Mouse (Mus musculus): Measurements from ENCODE around the gene Milr1. TPM values are rescaled to one million over a fixed set of nuclear protein-coding genes. Genes with fewer than 3 reads are reported as not detected.

The Milr1 gene
- polyA plus RNA-seq (2015; fragmentation: Nextera tagmentation; extraction: Ambion mirVana), result 2.0 TPM in 2 replicates

DNA sequence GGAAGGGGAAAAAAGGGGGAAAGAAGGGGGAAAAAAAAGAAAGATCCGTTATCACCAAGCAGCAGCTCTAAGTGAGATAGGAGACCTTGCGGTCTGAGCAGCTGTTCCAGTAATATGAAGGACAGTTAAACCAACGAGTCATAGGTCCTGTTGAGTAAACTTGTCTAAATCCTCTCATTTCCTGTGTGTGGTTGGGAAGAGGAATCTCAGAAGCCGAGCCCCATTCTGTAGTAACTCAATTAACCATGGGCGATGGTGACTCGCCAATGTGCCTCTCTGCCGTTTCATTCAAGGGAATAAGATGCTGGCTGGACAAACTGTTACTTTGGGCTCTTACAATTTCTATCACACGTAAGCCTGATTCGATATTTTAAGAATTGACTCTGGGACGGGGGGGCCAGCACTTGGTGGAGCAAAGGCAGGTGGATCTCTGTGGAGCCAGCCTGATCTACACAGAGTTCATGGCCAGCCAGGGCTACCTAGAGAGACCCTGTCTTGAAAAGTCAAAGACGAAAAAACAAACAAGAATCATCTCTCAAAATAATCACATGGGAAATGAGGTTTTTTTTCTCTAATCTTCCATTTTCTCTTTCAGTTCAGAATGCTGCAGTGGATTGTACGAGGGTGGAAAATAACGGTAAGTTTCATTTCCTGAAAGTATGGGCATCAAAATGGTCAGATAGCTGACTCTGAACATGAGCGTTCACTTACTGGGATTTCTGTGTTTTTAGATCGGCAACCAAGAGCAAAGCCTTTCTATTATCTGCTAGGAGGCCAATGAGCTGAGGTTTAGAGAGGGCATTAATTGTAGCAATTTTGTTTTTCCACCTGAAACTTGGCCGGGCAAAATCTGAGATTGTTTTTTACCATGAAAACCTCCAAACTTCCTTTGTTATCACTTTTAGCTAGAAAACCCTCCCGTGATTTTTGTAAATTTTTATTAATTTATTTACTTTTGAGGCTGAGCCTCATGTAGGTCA, at the start of gene Milr1:
Milr1 (plus strand) TSS at position 188 of the 980 bp plus-strand sequence.
- Histone ChIP-seq H3K36me3 (no peaks in the 10 kb centered on the region), H3K27me3 (replicated peaks) (no peaks in the 10 kb centered on the region), H3K4me2 (replicated peaks) (no peak within 1 kb of the TSS), H3K4me1 (replicated peaks) (no peaks in the 10 kb centered on the region), H3K9me3 (no peaks in the 10 kb centered on the region), H3K27ac (no peak within 1 kb of the TSS), H3K9ac (no peak within 1 kb of the TSS), H3K4me3 (replicated peaks) (no peak within 1 kb of the TSS)
- no peak for ATAC-seq
- WGBS, result 72% methylated on average over 17 of the region's 17 CpGs

GRCm38 (mm10) chr11:106701589-106701988, 49.4 kb upstream of the Milr1 start:
- Histone ChIP-seq H3K4me3 (replicated peaks) (no peak overlapping the region), H3K27me3 (replicated peaks) (no peaks in the 10 kb centered on the region), H3K4me2 (replicated peaks) (no peak overlapping the region), H3K9ac (no peak overlapping the region), H3K9me3 (no peaks in the 10 kb centered on the region), H3K36me3 (no peaks in the 10 kb centered on the region), H3K4me1 (replicated peaks) (no peaks in the 10 kb centered on the region), H3K27ac (no peak overlapping the region)
- 75% methylated on average over 9 of the region's 9 CpGs for WGBS
- ATAC-seq, result no peak

DNA sequence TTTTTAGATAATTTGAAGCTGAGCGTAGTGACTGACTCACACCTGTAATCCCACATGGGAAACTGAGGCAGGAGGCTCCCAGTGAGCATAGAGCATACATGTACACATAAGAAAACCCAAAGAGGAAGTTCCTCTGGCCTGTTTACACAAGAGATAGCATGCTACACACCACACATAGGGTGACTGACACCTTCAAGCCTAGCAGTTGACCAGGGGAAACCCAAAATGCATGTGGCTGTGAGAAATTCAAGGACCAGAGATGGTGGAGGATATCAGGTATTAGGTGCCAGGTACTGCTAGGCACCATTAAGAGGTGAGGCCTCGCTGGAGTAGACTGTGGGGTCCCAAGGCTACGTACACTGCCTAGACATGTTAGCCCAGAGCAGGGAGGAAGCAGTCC, 48.4 kb upstream of the Milr1 start:
- ATAC-seq, result no peak

GRCm38 (mm10) chr11:106703931-106704330, 47.1 kb upstream of the Milr1 start:
- no peak for ATAC-seq
- no peaks in the 10 kb centered on the region for H3K9me3 ChIP-seq
- 90% methylated on average over 7 of the region's 7 CpGs for WGBS
- H3K27me3 ChIP-seq (replicated peaks), result no peaks in the 10 kb centered on the region
- H3K9ac ChIP-seq, result no peak overlapping the region
- H3K4me2 ChIP-seq (replicated peaks), result no peak overlapping the region
- no peak overlapping the region for H3K27ac ChIP-seq
- no peaks in the 10 kb centered on the region for H3K36me3 ChIP-seq
- H3K4me3 ChIP-seq (replicated peaks), result no peak overlapping the region
- peaks cover 3% of the 10 kb centered on the region; the same call in 1 of the 2 replicates for H3K4me1 ChIP-seq (replicated peaks)

More for the DNA sequence above, 48.4 kb upstream of the Milr1 start:
- H3K4me3 ChIP-seq (replicated peaks), result no peak overlapping the region
- no peak overlapping the region for H3K4me2 ChIP-seq (replicated peaks)
- no peak overlapping the region for H3K9ac ChIP-seq
- H3K27me3 ChIP-seq (replicated peaks), result no peaks in the 10 kb centered on the region
- WGBS, result 78% methylated on average over 3 of the region's 3 CpGs
- no peak overlapping the region for H3K27ac ChIP-seq
- H3K9me3 ChIP-seq, result no peaks in the 10 kb centered on the region
- H3K36me3 ChIP-seq, result no peaks in the 10 kb centered on the region
- H3K4me1 ChIP-seq (replicated peaks), result peaks cover 2% of the 10 kb centered on the region; the same call in 1 of the 2 replicates

GRCm38 (mm10) chr11:106704399-106705111, 46.5 kb upstream of the Milr1 start:
- Histone ChIP-seq H3K4me3 (replicated peaks) (no peak overlapping the region), H3K4me1 (replicated peaks) (peaks cover 7% of the 10 kb centered on the region; the same call in 1 of the 2 replicates), H3K36me3 (no peaks in the 10 kb centered on the region), H3K4me2 (replicated peaks) (no peak overlapping the region), H3K27me3 (replicated peaks) (no peaks in the 10 kb centered on the region), H3K9me3 (no peaks in the 10 kb centered on the region), H3K9ac (no peak overlapping the region), H3K27ac (no peak overlapping the region)
- no peak for ATAC-seq
- 62% methylated on average over 9 of the region's 9 CpGs for WGBS

- Histone ChIP-seq H3K4me1 (replicated peaks) (peaks cover 10% of the 10 kb centered on the region; the same call in 1 of the 2 replicates), H3K36me3 (no peaks in the 10 kb centered on the region), H3K4me2 (replicated peaks) (no peak overlapping the region), H3K27ac (no peak overlapping the region), H3K9me3 (no peaks in the 10 kb centered on the region), H3K9ac (no peak overlapping the region), H3K4me3 (replicated peaks) (no peak overlapping the region), H3K27me3 (replicated peaks) (no peaks in the 10 kb centered on the region)
- 47% methylated on average over 4 of the region's 4 CpGs for WGBS
- no peak for ATAC-seq
These were observed 44.8 kb upstream of the Milr1 start for GRCm38 (mm10) chr11:106706212-106706611.

DNA sequence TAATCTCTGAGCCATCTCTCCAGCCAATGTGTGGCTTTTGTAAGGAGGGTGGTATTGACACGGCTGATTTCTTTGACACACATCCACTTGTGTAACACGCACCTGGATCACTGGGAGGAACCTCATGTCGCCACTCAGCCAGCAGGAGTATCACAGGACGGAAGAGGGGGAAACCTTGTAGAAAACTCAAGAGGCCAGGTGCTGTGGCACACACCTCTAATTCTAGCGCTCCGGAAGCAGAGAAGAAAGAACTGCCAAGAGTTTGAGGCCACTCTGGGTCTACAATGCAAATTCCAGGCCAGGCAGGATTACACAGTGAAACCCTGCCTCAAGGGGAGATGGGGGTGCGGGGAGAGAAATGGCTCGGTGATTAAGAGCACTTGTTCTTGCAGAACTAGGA, 43.9 kb upstream of the Milr1 start:
- no peak overlapping the region for H3K27ac ChIP-seq
- H3K4me2 ChIP-seq (replicated peaks), result no peak overlapping the region
- H3K9me3 ChIP-seq, result no peaks in the 10 kb centered on the region
- no peak overlapping the region for H3K4me3 ChIP-seq (replicated peaks)
- peaks cover 10% of the 10 kb centered on the region; the same call in 1 of the 2 replicates for H3K4me1 ChIP-seq (replicated peaks)
- no peaks in the 10 kb centered on the region for H3K27me3 ChIP-seq (replicated peaks)
- no peak for ATAC-seq
- 80% methylated on average over 8 of the region's 8 CpGs for WGBS
- no peak overlapping the region for H3K9ac ChIP-seq
- no peaks in the 10 kb centered on the region for H3K36me3 ChIP-seq

DNA sequence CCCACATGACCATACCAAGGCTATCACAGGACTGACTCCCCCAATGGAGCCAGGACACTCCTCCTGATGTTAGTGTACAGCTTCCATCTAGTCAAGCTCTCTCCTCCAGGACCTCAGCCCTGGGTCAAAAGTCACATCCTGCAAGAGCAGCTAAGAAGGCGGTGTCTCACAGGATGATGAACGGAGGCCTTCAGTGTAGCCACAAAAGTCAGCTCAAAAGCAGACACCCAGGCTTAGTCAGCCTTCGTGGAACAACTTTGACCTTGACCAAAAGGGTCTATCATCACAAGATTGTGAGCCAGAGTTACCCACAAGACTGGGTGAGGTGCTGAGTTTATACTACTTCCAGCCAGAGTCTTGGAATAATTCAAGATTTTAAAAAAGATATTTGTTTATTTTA, 43.2 kb upstream of the Milr1 start:
- peaks cover 10% of the 10 kb centered on the region; the same call in 1 of the 2 replicates for H3K4me1 ChIP-seq (replicated peaks)
- H3K27ac ChIP-seq, result no peak overlapping the region
- no peaks in the 10 kb centered on the region for H3K36me3 ChIP-seq
- no peak overlapping the region for H3K9ac ChIP-seq
- H3K9me3 ChIP-seq, result no peaks in the 10 kb centered on the region
- H3K4me3 ChIP-seq (replicated peaks), result no peak overlapping the region
- 46% methylated on average over 3 of the region's 3 CpGs for WGBS
- no peaks in the 10 kb centered on the region for H3K27me3 ChIP-seq (replicated peaks)
- ATAC-seq, result no peak
- H3K4me2 ChIP-seq (replicated peaks), result no peak overlapping the region

DNA sequence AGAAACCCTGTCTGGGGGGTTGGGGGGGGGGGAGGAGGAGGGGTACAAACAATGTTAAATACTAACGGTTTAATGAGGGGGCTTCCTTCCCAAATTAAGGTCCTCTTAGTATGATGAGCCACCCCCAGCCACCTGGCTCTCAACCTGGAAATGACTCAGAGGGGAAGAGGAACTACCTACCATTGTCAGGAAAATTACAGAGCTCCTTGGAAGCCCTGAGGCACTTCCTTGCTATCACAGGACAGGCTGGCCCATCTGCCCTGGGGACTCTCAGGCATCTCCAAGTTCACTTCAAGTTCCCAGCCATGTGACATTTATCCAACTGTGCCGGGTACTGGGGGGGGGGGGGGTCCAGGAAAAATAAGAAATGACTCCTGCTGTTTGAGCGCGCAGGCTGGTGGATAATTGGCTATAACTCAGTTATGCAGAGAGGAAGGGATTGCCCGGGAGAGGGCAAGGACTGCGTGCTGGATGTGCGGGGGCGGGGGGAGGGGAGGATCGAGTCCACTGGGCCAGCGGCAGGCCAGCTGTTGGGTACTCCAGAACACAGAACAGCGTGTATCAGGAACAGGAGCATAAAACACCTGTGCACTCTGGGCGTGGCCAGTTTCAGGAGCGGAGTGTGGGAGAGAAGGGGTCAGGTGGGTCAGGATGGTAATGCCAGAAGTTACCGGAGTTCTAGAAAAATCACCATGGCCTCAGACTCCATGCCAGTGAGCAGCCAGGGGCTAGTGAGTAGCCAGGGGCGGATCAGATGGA, 41.6 kb upstream of the Milr1 start:
- Histone ChIP-seq H3K4me2 (replicated peaks) (peak overlapping the region; percentile 43), H3K9ac (no peak overlapping the region), H3K4me3 (replicated peaks) (no peak overlapping the region), H3K27ac (no peak overlapping the region), H3K36me3 (no peaks in the 10 kb centered on the region), H3K4me1 (replicated peaks) (peaks cover 10% of the 10 kb centered on the region; the same call in 1 of the 2 replicates), H3K27me3 (replicated peaks) (no peaks in the 10 kb centered on the region), H3K9me3 (no peaks in the 10 kb centered on the region)
- 31% methylated on average over 15 of the region's 15 CpGs for WGBS
- ATAC-seq, result peak; percentile 52

- Histone ChIP-seq H3K4me2 (replicated peaks) (no peak overlapping the region), H3K27ac (0 out of 2 replicates have a peak overlapping the region, but pooled peaks have one; percentile 36), H3K9ac (no peak overlapping the region), H3K36me3 (no peaks in the 10 kb centered on the region), H3K9me3 (no peaks in the 10 kb centered on the region), H3K4me1 (replicated peaks) (peaks cover 10% of the 10 kb centered on the region; the same call in 1 of the 2 replicates), H3K27me3 (replicated peaks) (no peaks in the 10 kb centered on the region), H3K4me3 (replicated peaks) (no peak overlapping the region)
- 72% methylated on average over 5 of the region's 5 CpGs for WGBS
- no peak for ATAC-seq
These were observed 40.2 kb upstream of the Milr1 start for GRCm38 (mm10) chr11:106710789-106711188.

GRCm38 (mm10) chr11:106715066-106715465, 36.0 kb upstream of the Milr1 start:
- peak overlapping the region; percentile 8 for H3K4me3 ChIP-seq (replicated peaks)
- no peaks in the 10 kb centered on the region for H3K9me3 ChIP-seq
- 61% methylated on average over 6 of the region's 6 CpGs for WGBS
- H3K27ac ChIP-seq, result peak overlapping the region; percentile 41; the same call in 1 of the 2 replicates
- no peaks in the 10 kb centered on the region for H3K27me3 ChIP-seq (replicated peaks)
- no peak overlapping the region for H3K9ac ChIP-seq
- H3K4me2 ChIP-seq (replicated peaks), result no peak overlapping the region
- ATAC-seq, result no peak
- no peaks in the 10 kb centered on the region for H3K4me1 ChIP-seq (replicated peaks)
- H3K36me3 ChIP-seq, result no peaks in the 10 kb centered on the region

Data from intestine, embryonic 15.5 days (tissue).